Mouse (Mus musculus) lung, adult 2 months (tissue): ENCODE results near the gene Phf23.

Experiments used
- CTCF ChIP-seq: fragments of 200-500 bp; IDR thresholded peaks from 2 replicates; pipeline ENCODE4 v1.5.1; 2011; ENCODE audit warnings: mild to moderate bottlenecking, low read length, control low read depth; ENCODE audit not compliant: insufficient read depth
- POLR2A ChIP-seq: fragments of 200-500 bp; IDR thresholded peaks from 2 replicates; pipeline ENCODE4 v1.6.1; 2011; ENCODE audit warnings: low read depth, mild to moderate bottlenecking, control low read depth, low read length, borderline replicate concordance; ENCODE audit errors: extremely low read depth

GRCm38 (mm10) chr11:70019495-70020021, 24.0 kb downstream of the Phf23 start:
- TF ChIP-seq POLR2A (no peak), CTCF (no peak)
